Mouse (Mus musculus): ENCODE results near the gene Gm37240.

The Gm37240 gene

GRCm38 (mm10) chr3:84645156-84646006, 1241.9 kb downstream of the Gm37240 start:
- DNase-seq (ENCODE audit: low spot score): no peak

GRCm38 (mm10) chr3:84642942-84643341, 1244.4 kb downstream of the Gm37240 start:
- no peak for DNase-seq (ENCODE audit: low spot score)

DNA sequence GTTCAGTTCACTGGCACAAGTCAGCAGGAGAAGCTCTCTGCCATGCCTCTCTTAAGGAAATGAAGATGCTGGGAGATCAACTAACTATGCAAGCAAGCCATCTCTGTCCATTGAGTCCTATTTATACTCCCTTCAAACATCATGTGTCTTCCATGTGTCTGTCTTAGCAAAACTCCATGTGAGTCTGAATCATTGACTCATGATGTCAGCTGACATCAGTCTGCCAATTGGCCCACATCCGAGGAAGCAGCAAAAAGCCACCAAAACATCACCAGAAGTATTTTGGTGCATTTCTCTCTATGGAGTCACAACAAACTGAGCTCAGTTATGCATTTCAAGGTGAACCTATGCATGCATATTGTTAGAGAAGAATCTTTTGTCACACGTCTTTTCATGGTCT, 1245.9 kb downstream of the Gm37240 start:
- no peak for DNase-seq (ENCODE audit: low spot score)

DNA sequence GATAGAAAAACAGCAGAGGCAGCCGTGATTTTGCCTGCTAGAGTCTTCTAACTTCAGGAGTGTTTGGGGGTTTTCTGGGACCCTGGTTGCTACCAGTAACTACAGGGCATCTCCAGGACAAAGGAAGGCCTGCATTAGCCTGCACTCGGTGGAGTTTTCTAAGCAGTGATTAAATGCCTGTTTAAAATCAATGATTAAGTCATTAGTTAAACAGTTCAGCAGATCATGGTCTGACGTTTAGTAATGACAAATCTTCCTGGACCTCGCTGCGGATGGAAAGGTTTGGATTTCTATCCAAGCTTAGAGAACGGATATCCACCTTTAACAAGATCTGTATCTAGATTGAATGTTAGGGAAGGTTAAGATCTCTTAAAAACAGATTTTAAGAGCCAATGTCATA, 1246.8 kb downstream of the Gm37240 start:
- DNase-seq (ENCODE audit: low spot score): no peak

GRCm38 (mm10) chr3:84639767-84640500, 1247.4 kb downstream of the Gm37240 start:
- no peak for DNase-seq (ENCODE audit: low spot score)

GRCm38 (mm10) chr3:84638858-84639257, 1248.5 kb downstream of the Gm37240 start:
- no peak for DNase-seq (ENCODE audit: low spot score)

DNA sequence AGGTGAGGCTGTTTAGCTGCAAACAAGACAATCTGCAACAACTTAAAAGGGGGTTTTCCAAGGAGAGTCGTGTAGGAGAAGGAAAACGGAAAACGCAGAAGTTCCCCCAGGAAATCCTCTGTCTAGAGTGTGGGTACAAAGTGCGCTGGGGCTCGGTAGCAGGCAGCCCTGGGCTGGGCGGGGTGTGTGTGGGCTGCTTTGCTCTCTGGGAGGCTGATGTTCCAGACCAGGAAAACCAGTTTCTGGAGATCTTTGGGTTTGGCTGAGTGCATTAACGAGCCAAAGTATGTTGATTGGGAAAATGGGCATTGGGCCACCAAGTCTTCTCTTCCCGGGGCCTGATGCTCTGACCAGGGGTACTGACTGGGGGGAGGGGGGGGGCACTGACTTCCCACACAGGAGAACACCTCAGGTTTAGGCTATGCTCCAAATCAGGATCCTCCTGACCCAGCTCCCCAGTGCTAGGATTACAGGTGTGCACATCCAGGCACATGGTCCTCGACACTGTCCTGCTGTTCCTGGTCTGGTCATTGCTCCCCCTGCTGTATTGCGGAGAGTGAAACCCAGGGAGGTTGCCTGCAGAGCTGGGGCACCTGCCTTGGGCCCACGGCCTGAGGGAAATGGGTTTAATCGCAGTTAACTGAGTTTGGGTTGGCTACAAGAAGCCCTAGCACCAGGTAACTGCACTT, 1249.3 kb downstream of the Gm37240 start:
- DNase-seq (ENCODE audit: low spot score): no peak

GRCm38 (mm10) chr3:84637095-84637494, 1250.2 kb downstream of the Gm37240 start:
- no peak for DNase-seq (ENCODE audit: low spot score)

DNA sequence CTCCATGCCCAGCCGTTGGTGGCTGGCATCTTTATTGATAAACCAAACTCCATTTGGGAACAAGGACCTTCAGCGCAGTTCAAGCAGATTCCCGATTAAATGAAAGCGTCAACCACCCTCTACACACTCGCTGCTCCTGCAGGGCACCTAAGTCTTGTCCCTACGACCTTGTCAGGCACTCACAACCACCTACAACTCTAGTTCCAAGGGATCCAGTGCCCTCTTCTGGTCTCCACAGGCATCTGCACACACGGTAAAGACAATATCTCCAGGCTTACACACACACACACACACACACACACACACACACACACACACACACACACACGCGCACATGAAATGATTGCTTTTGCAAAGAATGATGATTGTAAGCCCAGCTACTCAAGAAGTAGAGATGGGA, 1255.7 kb downstream of the Gm37240 start:
- DNase-seq (ENCODE audit: low spot score): no peak

DNA sequence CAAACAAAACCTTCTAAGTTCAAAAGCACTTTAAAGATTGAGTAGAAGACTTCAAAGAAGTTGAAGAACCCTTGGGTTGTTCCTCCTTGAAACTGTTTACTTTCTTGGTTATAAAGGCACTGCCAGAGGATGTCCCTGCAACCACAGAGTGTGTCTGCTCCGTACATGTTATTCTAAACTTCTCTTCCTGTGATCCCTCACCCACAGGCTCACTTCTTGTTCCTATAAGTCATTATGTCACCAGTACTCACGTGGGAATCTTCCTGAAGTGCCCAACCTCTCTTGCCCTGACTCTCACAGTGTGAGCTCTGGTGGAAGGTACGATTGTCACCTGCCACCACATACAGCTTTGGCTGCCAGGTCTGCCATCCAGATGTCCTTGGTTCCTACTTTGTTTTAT, 1265.3 kb downstream of the Gm37240 start:
- DNase-seq (ENCODE audit: low spot score): no peak

- DNase-seq (ENCODE audit: low spot score): no peak
Observed at GRCm38 (mm10) chr3:84619725-84620124, 1267.6 kb downstream of the Gm37240 start.

DNA sequence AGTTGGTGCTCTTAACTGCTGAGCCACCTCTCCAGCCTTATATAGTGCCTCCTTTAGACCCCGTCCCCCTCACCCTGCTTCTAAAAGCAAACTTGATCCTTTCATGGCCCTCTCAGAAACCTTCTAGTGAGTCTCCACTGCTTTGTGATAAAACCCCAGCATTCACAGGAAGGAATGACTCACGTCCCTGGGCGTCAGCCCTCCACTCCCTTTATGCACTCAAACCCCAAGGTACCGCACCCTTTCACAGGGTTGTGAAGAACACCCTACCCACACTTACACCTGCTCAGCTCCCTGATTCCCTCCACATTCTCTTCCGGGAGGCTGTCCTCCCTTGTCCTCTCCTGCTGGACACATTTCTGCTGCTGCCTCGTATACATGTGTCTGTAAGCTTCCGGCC, 1268.3 kb downstream of the Gm37240 start:
- no peak for DNase-seq (ENCODE audit: low spot score)

GRCm38 (mm10) chr3:84618627-84619026, 1268.7 kb downstream of the Gm37240 start:
- no peak for DNase-seq (ENCODE audit: low spot score)

DNA sequence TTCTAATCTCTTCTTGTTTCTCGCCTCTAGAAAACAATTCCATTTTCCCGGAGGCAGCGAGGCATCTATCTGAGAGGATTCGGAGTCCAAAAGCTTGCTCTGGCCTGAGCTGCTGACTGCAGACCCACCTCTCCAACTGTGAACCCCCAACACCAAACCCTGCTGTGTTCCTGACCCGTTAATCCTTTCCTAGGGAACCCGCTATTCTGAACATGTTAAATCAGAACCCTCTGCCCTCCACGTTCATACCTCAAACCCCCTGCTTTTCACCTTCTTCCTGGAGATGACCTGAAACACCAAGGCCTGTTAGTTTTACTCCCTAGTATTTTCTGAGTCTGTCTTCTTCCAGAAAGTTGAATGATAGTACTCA, 1271.5 kb downstream of the Gm37240 start:
- DNase-seq (ENCODE audit: low spot score): no peak

DNA sequence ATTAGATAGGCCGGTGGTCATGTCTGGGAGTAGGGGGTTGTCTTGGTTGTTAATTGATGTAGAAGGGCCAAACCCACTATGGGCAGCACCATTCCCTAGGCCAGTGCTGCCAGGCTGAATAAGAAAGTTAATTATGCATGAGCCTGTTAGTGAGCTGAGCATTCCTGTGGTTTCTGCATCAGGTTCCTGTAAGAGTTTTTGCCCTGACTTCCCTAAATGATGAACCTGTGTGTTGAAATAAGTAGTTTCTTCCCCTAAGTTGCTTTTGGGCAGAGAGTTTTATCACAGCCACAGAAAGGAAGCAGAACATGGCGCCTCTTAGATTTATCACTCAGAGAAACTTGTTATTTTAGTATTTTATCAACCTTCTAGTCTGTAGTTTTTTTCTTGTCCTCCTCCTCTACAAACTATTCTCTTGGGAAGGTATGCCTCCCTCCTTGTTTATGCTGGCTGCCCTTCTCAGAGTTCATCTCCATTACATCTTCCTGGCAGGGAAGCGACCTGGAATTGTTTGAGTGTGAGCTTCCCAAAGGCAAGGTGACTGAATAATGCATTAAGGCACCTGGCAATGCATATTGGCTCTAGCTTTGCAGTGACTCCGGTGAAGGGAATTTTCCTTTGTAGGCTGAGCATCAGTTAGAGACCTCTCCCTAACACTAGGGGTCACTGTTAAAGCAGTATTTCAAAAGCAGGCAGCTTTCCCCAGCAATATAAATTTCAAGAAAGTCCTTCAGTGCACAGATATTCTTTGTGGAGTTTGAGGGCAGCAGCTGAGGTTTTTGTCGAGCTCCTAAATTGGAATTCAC, 1272.1 kb downstream of the Gm37240 start:
- no peak for DNase-seq (ENCODE audit: low spot score)

DNA sequence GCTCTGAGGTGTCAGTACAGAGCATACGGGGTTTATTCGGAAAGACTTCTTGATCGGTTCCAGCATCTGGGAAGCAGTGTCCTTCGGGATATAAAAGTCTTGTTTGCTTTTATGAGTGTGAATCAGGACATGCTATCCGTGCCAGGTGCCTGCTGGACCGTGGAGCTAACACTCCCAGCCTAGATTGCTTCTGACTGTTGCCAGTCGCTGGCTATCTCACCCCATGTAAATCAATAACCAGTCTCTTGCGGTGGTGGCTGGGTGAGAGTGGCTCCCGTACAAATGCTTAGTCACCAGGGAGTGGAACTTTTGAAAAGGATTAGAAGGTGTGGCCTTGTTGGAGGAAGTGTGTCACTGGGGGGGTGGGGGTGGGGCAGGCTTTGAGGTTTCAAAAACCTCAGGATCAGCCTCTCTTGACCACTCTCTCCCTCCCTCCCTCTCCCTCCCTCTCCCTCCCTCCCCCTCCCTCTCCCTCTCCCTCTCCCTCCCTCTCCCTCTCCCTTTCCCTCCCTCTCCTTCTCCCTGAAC, 1277.1 kb downstream of the Gm37240 start:
- DNase-seq (ENCODE audit: low spot score): no peak

GRCm38 (mm10) chr3:84603212-84603611, 1284.1 kb downstream of the Gm37240 start:
- DNase-seq (ENCODE audit: low spot score): no peak

DNA sequence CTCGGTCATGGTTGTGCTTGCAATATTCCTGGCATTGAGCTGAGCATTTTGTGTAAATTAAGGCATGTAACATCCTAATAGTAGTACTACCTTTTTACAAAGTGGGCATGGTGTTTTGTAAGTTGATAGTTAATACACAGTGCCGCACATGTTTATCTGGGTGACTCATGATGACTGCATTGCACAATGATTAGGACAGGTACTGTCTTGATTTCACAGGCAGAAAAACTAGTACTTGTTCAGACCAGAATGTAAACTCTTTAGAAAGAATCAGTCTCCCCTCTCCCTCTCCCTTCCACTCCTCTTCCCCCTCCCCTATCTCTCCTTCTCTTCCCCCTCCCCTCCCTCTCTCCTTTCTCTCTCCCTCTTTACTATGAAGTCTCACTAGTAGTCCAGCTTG, 1284.6 kb downstream of the Gm37240 start:
- no peak for DNase-seq (ENCODE audit: low spot score)

GRCm38 (mm10) chr3:84601870-84602495, 1285.3 kb downstream of the Gm37240 start:
- no peak for DNase-seq (ENCODE audit: low spot score)

- DNase-seq (ENCODE audit: low spot score): no peak
Observed at GRCm38 (mm10) chr3:84598756-84599155, 1288.6 kb downstream of the Gm37240 start.

- DNase-seq (ENCODE audit: low spot score): no peak
Observed at GRCm38 (mm10) chr3:84597996-84598734, 1289.2 kb downstream of the Gm37240 start.

Data from testis, postnatal 10 days (tissue).